Mouse (Mus musculus) adrenal gland, postnatal 36 days (tissue): ENCODE measurements at regions not wholly inside any gene's neighbourhood (a gene's known extent, or its start where the extent isn't known, plus 50 kb on each side); places are given as distances from the start of the nearest gene placed in this dataset.
"Not testable (repeated sequence)": the region's sequence is repeated elsewhere in the genome, so short reads cannot be mapped to it uniquely, and the experiment has no call there.

Experiments used
- DNase-seq, 2 experiments: peaks; one replicate each; pipeline ENCODE4 v3.0.0; 2021; ENCODE audit warnings: mixed read lengths in 1 of 2

DNA sequence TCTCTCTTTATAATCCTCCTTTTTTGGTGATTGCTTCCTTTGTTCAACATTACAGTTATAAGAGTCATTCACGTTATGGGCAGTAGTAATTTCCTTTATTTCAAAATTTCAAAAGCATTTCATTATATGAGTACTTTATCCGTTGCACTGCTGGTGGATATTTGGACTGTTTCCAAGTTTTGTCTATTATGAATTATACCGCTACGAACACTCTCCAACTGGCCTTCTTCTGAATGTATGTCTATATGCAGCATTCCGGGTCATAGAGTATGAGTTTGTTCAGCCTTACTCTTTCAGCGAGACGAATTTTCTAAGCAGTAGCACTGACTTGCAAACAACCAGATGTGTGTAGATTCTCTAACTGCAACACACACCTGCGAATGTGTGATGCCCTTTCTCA lies 57.8 kb downstream of the Dusp6 start:
- no peak for DNase-seq

DNA sequence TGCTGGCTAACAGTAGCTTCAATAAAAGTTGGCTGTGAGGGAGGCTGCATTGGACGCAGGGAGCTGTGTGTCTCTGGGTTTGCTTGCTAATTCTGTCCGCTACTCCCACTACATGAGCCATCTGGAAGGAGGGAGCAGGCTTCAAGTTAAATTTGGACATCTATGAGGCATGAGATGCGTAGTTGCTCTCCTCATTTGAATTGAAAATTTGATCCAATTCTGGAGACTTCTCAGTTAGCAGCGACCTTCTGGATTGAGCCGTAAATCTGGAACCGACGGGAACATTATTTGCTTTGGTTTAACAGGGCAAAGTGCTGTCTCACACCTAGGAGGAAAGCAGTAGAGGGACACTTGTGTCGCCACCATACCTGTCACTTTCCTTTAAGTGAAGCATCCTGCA lies 60.3 kb downstream of the Dusp6 start:
- DNase-seq: no peak

DNA sequence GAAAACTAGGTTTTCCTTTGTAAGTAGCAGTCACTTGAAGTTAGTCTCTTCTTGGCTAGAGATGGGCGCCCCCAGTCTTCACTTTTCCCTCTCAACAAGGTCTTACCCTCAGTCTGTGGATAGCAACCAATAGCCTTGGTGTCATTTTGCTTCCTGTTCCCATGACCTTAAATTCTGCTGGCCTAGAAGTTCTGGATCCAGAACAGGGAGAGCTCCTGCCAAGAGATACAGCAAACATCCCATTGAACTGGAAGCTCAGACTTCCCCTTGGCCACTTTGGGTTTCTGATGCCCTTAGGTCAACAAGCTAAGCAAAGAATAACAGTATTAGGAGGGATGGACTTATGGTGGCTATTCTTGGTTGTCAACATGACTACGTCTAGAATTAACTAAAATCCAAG lies 64.5 kb downstream of the Dusp6 start:
- DNase-seq: peak; percentile 8 to 13

DNA sequence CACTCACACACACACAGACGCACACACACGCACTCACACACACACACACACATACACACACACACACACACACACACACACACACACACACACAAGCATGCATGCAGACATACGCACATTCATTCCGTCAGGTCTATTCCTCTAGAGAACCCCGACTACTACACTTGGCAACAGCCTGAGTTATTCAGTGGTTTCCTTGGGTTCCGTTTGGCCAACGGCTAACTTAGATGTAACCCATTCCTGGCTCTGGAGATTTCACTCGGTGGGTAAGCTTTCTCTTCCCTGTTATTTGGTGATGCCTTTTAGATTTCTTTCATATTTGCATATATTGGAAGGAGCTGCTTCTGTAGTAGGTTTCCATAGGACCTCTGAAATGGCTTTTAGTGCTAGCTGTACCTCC lies 65.5 kb downstream of the Dusp6 start:
- DNase-seq: no peak

DNA sequence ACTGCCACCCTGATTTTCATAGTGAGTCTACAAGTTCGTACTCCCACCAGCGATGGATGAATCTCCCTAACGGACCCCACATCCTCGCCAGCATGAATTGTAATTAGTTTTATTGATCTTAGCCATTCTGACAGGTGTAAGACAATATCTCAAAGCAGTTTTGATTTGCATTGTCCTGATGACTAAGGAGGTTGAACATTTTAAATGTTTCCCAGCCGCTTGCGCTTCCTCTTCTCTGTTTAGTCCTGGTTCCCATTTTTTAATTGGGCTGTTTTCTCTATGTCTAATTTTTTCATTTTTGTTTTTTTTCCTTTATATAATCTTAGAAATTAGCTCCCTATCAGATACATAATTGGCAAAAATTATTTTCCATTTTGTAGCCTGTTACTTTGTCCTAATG lies 66.4 kb downstream of the Dusp6 start:
- DNase-seq: no peak

DNA sequence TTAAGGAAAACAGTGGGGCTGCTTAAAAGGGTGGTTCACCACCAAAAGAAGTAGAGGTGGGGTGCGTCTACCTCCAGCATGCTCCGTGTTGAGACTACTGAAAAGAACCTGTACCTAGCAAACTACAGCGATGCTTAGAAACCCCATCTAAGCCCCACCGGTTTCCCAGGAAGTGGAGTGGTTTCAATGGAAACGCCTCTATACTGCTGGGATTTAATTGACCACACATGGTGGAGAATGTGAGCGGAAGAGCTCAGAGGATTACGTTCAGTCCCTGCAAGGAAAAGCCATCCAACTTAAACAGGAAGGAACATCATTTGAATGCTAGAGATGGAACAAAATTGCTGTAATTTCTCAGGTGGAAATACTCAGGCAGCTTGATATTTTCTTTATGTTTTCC lies 67.5 kb downstream of the Dusp6 start:
- no peak for DNase-seq

DNA sequence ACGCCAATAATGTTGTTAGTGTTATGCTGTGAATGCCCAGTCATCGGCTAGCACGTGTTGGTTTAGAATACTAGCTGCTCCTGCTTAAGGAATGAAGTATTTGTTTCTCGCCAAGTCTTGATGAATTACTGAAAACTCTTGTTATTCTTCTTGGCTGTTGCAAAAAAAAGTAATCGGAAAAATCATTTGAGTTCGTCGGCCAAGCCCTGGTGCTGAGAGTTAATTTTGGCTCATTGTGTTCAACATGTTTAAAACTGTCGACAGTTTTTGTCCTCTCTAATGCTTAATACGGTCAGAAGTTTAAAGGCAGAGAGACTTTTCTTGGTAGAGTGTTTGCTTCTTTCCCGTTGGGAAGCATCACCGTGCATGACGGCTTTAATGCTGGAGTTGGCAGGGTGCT lies 68.8 kb downstream of the Dusp6 start:
- DNase-seq: no peak

DNA sequence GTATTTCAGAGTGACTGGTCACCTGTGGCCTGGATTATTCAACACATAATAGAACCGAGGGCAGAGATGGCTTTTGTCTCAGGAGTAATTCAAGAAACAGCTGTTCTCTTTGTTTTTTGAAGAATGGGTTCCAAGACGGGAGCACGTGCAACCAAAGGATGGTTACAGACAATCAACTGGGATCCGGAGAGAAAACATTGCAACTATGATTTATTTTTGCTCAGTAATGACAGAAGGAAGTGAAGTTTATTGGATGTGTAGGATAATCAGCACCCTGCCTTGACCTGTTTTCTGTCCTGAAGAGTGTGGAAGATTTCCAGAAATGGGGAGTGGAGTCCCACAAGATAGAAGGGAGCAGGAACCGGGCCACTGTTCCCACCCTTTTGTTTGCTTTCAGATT lies 70.8 kb downstream of the Dusp6 start:
- no peak for DNase-seq

DNA sequence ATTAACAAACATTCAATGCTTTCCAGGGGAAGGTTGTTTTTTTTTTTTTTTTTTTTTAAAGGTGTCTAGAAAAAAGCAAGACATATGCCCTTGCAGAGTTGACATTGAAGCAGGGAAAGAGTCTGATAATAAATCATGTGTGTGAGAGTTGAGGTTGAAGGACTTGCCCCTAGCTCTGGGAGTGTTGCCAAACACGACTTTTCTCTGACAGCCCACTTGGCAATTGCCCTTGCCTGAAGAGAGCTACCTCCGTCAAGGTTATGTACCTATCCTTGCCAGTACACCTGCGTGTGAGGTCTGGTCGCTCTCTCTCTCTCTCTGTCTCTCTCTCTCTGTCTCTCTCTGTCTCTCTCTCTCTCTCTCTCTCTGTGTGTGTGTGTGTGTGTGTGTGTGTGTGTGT lies 73.1 kb downstream of the Dusp6 start:
- DNase-seq: peak; percentile 47

DNA sequence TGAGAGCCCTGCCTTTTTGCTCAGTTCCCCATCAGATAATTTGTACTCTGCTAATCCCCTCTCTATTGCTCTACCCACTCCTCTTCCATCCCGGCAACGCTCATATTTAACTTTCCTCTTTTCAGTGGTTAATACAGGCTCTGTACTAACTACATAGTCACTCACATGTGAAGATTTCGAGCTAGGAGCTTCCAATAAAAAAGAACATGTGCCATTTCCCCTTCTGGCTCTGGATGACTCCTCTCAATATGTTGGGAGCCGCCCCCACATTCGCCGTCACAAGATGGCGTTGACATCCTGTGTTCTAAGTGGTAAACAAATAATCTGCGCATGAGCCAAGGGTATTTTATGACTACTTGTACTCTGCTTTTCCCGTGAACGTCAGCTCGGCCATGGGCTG lies 75.8 kb downstream of the Dusp6 start:
- DNase-seq: not testable (repeated sequence)

DNA sequence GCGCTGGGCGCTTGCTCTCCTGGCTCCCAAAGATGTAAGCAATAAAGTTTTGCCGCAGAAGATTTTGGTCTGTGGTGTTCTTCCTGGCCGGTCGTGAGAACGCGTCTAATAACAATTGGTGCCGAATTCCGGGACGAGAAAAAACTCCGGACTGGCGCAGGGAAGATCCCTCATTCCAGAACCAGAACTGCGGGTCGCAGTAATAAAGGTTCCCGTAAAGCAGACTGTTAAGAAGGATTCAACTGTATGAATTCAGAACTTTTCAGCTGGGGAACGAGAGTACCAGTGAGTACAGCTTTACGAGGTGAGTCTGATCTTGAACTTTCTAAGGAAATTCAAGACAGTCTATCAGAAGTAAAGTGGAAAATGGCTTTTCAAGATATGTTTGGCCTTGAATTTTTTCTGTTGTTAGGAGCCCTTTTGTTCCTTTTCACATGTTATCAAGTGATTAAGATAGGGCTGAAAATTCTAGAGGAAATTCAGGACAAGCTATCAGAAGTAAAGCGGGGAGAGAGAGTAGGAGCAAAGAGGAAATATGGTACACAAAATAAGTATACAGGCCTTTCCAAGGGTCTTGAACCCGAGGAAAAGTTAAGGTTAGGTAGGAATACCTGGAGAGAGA lies 76.4 kb downstream of the Dusp6 start:
- peak in 1 of 2 experiments; percentile 16 for DNase-seq

DNA sequence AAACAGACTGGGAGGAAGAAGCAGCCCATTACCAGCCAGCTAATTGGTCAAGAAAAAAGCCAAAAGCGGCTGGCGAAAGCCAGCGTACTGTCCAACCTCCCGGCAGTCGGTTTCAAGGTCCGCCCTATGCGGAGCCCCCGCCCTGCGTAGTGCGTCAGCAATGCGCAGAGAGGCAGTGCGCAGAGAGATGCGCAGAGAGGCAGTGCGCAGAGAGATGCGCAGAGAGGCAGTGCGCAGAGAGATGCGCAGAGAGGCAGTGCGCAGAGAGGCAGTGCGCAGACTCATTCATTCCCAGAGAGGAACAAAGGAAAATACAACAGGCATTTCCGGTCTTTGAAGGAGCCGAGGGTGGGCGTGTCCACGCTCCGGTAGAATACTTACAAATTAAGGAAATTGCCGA lies 77.0 kb downstream of the Dusp6 start:
- DNase-seq: not testable (repeated sequence)

DNA sequence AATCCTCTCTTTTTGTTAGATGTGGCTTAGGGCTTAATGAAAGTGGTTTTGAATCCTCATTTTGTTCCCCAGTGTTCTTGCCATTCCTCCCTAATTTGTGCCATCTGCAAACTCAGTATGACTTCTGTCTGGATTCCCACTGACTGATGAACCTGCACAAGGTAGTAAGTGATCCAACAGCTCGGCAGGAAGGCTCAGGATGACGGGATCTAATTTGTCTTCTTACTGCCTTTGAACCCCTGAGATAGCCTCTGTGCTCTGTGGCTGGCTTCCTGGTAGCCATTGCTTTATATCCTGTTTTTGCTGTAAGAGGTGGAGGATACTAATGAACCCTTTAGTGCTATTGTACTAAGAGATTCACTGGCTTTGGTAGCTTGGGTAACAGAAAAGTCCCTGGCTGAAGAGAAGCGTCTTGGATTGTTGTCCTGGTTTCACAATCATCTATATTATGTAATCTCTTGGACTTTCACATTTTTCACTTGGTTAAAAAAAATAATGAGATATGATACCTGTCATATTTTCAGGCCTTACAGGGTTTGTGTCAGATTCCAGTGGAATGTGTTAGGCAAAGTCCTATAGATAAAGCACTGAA lies 86.2 kb downstream of the Dusp6 start:
- no peak for DNase-seq

DNA sequence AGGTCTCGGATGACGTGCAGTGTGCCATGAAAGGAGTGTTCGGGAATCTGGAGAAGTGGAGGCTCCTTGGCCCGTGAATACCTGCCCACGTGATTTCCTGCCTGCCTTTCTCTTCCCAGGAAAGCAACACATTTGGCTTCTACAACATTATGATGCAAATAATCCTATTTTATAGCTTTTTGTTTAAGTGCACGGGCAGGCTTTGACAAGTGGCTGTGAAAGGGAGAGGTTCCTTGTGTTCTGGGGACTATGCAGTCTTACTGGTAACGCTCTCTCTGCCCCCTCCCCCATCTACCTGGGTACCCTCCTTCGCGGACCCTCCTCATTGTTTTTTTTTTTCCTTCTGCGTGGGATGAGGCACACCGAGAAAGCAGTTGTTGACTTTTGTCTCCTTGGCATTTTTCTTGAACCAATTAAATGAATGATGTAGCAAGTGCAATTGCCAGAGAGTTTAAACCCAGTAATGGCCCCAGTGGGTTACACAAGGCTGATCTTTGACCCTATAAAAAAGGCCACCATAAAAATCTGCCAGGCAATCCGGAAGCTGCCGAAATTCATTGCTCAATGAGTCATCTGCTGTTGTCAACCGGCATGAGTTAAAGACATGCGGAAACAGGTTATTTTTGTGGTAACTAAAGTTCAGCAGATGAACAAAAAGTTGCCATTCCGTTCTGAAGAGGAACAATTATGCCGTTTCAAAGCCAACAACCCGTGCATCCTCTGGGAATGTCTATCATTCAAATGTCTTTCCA lies 90.7 kb downstream of the Dusp6 start:
- DNase-seq: peak; percentile 64 to 75

DNA sequence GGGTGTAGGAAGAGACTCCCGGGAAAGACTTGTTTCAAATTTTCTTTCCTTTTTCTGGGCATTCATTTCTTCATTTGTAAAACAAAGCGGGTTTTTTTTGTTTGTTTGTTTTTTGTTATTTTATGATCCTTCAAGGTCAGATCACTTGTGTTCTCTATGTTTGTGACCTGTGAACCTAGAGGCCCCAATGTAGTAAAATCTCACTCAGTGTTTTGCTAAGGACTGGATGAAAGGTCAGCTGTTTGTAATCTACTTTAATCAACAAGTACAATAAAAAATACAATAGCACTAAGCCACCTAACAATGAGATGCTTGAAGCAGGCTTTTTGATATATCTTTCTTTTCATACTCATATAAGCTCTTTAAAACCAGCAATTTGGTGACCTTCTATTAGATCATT lies 91.3 kb downstream of the Dusp6 start:
- DNase-seq: no peak

DNA sequence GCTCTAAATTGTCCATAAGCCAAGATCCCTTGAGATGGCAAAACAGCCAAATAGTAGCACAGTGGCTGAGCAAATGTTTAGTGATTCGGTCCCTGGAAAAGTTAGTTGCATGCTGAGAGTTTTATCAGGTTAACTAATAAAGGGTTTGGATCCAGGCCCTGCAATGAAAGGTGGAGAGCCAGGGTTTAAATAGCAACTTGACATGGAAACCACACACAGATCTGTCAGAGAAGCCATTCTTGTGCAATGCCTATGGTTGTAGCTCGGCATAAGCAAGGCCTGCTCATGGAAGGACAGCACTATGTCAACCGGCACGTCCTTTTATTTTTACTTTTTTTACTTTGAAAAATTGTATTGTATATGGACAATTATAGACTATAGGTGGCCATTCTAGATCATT lies 92.3 kb downstream of the Dusp6 start:
- DNase-seq: no peak

DNA sequence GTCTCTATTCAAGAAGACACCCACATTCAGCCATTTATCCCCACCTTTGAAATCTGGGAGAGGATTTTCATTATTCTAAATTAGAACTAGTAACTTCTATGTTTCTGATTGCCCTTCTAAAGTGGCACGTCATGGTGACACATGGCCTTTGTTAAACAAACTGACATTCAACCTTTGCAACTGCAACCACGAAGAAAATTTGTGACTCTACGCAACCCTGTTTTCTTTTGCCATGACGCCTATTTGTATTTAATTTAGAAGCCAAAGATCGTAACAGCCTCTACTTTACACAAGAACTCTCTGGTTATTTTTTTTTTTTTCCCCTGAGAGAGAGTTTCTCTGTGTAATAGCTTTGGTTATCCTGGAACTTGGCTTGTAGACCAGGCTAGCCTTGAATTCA lies 93.2 kb downstream of the Dusp6 start:
- DNase-seq: no peak

DNA sequence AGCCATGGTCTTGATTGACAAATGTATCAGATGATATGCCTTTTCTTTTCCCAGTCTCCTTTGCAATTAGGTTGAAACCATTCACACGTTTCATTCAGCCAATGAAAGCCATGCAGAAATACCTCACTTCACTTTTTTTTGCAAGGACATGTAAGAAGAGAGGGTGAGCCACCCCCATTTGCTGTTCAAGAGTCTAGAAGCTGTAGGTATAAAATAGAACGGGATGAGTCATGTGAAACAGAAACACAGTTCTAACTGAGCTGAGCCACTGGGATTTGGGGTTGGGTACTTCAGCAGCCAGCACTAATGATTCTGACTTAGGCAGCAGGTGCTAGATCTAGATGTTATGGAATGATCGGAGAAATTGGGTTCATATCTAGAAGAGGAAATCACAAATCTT lies 93.9 kb downstream of the Dusp6 start:
- DNase-seq: no peak

DNA sequence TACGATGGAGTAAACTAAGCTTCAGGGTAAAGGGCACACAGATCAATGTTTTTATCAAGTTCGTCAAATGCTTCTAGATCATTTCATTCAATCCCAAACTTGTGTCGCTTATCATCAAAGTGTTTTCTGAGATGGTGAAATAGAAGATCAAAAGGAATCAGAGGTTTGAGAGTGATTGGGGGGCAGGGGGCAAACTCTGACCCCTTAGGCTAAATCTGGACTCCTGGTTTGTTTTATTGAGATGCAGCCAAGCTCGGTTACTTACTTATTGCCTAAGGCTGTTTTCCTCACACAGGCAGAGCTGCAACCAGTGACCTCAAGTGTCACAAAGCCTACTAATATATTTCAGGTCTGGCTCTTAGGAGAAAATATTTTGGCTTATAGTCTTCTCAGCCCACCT lies 94.3 kb downstream of the Dusp6 start:
- no peak for DNase-seq

DNA sequence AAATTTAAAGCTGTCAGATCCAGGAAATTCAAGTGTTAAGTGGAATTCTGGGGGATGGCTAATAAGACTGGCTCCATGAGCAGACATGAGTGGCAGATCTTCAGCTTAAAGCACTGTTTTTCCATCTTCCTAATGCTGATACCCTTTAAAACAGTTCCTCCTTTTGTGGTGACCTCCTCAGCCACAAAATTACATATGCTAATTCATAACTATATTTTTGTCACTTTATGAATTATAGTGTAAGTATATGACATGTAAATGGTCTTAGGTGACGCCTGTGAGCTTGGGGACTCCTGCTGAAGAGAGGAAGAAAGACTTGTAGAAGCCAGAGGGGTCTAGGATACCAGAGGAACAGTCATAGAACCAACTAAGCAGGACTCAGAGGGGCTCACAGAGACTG lies 95.2 kb downstream of the Dusp6 start:
- no peak for DNase-seq

DNA sequence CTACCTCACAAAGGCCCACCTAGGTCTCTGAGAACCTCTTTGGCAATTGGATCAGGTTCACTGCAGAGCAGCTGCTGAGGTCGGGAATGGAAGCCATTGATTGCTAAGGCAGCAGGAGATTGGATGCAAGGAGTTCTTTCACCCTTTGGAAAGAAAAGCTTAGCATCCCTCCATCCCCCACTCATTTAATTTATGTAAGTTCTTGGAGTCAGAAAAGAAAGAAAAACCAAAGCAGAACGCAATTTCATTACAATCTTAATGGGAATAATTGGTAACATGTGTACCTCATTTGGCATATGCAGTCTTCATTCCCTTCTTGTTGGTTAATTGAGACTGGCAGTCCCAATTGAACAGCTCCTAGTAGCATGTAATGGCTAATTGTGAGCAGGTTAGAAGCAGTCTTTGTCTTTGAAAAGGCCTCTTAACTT lies 96.4 kb downstream of the Dusp6 start:
- no peak for DNase-seq

DNA sequence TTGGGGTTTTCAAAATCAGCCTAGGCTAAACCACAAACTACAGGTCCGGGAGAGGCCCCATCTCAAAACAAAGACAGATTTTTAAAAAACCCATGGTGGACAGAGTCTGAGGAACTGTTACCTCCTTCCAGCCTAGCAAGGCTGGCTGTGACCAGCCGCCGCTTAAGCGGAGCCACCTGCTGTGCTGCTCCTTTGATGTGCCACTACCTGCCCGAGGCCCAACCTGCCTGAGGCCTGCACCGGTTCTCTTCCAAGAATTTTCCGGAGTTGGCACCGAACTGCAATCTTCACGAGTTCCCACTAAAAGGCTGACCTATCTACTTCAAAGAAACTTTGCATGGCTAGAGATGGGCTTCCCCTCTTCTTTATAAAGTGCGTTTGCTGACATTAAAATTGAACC lies 97.6 kb downstream of the Dusp6 start:
- not testable (repeated sequence) for DNase-seq

DNA sequence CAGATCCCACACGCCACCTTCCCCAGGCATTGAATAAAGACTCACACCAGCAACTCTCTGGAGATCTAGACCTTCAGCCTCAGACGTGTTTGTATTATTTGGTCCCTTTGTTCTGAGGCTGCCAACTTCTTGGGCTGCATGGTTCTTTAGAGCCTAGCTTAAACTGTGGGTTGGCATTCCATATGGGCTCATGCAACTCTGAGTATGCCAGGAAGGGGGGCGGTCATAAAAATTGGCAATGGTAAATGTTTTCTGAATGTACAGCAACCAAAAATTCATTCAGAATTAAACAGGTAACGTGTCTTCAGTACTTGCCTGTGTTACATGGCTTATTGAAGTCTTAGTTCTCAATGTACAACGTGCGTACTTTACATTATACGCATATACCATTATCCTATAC lies 103.1 kb downstream of the Dusp6 start:
- DNase-seq: no peak

DNA sequence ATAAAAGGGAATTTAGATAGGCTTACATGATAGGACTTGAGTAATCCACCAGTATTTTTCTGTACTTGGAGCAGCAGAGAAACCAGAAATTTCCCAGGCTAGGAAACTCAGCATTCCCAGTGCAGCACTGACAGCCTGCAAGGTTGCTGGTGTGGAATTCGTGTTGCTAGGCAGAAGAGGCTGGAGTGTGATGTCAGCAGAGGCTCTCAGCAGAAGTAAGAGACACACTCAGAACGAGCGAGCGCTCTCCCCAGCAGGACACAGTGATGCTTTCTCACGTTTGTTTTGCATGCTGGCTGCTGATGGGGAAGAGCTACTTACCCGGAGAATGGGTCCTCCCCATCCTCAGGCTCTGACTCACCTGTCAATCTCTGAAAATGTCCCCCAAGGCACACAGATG lies 104.7 kb downstream of the Dusp6 start:
- no peak for DNase-seq
